Mouse (Mus musculus): Measurements from ENCODE around the gene Abcb10. TPM values are rescaled to one million over a fixed set of nuclear protein-coding genes. Genes with fewer than 3 reads are reported as not detected.

The Abcb10 gene
- polyA plus RNA-seq, 1 experiment from 2014 or later, result 19.9 TPM

DNA sequence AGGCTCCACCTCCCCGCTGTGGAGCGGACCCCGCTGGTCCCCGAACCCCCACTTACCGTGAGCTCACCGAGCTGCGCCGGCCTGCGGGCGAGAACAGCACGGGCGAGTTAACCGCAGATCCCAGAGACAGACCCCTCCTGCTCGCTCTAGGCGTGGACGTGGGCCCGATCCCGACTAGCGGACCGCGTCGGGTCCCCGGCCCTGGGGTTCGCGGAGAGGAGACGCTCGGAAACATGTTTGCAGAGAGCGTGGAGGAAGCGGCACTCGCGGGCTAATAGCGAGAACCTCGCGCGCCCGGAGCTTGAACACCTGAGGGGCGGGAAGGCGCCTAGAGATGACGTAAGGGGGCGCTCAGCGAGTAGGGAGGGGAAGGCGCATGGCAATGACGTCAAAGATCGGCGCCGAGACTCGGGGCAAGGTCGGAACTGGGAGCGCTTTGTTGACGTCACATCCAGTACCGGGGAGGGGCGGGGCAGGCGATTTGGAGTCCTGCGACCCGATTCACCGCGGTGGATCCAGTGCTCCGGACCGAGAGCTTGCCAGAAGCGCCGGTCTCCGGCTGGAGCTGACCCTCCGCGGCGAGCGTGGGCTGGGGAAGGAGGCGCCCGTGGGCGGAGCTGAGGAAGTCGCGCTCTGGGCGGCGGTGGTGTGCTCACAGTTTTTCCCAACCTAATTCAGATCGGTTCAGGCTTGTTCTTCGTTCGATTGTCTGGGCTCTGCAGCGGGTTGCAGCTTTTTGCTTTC is 33.8 kb downstream of the Abcb10 start, which contains the start of gene Nup133:
Gene Nup133, minus strand, starts transcription at position 324 of the 744 bp plus-strand sequence.
- H3K9ac ChIP-seq, result peak within 1 kb of the TSS; percentile 78
- WGBS, result under 1% methylated on average over 77 of the region's 77 CpGs
- peak; percentile 89 for ATAC-seq (ENCODE audit: low FRiP score, low read depth)

DNA sequence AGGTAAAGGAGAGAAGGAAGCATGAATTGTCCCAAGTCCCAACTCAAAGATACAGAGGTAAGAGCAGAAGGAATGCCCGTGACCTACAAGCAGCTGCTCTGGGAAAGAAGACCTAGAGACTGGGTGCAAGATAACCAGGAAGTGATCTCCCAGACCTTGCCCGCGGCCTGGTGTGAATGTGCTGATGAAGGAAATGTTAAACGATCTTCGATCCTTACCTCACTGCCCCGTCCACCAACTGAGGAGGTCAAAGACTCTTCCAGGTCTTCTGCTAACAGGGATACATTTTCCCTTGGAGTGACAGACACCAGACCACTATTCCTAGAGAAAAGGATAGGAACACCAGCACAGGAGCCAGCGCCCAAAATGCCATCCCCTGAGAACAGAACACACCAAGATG is 53.9 kb downstream of the Abcb10 start:
- no peak overlapping the region for H3K9ac ChIP-seq
- ATAC-seq (ENCODE audit: low FRiP score, low read depth), result no peak
- no peaks in the 10 kb centered on the region for H3K27me3 ChIP-seq (replicated peaks)
- H3K4me3 ChIP-seq, result no peak overlapping the region
- WGBS, result 97% methylated on average over 7 of the region's 7 CpGs
- H3K4me2 ChIP-seq (replicated peaks), result no peak overlapping the region
- H3K27ac ChIP-seq, result no peak overlapping the region
- H3K4me1 ChIP-seq, result no peaks in the 10 kb centered on the region
- no peaks in the 10 kb centered on the region for H3K9me3 ChIP-seq
- H3K36me3 ChIP-seq, result peaks cover 72% of the 10 kb centered on the region

More for the DNA sequence above, 33.8 kb downstream of the Abcb10 start, which contains the start of gene Nup133:
- H3K36me3 ChIP-seq, result peaks cover 22% of the 10 kb centered on the region
- H3K4me2 ChIP-seq (replicated peaks), result peak within 1 kb of the TSS; percentile 98
- no peaks in the 10 kb centered on the region for H3K9me3 ChIP-seq
- H3K27me3 ChIP-seq (replicated peaks), result no peaks in the 10 kb centered on the region
- peak within 1 kb of the TSS; percentile 98 for H3K4me3 ChIP-seq
- H3K4me1 ChIP-seq, result peaks cover 12% of the 10 kb centered on the region
- 0 out of 2 replicates have a peak within 1 kb of the TSS, but pooled peaks have one; percentile 8 for H3K27ac ChIP-seq

DNA sequence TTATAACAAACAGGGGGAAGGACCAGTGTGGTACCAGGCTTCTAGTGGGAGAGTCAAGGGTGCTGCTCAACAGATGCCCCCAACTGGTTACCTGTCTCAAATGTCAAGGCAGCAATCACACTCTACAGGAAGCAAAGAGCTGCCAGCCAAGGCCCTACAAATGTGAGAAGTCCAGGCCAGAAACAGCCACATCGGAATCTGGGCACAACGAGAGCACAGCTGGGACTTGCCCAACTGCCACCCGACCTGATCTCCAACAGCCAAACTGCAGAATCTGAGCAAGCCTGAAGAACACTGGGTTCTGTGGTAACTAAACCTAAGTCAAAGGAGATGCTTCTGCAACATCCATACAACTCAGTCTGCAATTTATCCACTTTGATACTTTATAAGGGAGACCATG is 57.3 kb downstream of the Abcb10 start:
- Histone ChIP-seq H3K27me3 (replicated peaks) (no peaks in the 10 kb centered on the region), H3K36me3 (peaks cover 84% of the 10 kb centered on the region), H3K9me3 (no peaks in the 10 kb centered on the region), H3K4me2 (replicated peaks) (no peak overlapping the region), H3K27ac (no peak overlapping the region), H3K9ac (no peak overlapping the region), H3K4me3 (no peak overlapping the region), H3K4me1 (no peaks in the 10 kb centered on the region)
- 96% methylated on average over 3 of the region's 3 CpGs for WGBS
- no peak for ATAC-seq (ENCODE audit: low FRiP score, low read depth)

DNA sequence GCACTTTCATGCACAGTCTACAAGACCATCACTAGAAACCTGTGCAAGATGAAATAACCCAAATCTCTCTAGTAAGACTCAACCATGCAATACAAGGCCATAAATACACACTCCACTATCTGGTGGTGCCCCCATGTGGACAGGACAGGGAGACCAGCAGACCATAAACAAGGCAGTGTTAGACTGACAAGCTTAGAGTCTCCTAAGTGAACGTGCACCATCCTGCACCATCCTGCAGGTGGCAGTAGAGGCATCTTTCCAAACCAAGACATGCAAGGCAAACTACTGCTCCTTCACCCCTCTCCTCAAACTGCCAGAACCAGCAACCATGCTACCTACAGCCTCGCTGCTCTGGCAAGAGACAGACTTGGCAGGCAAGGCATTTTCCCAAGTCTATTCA is 58.2 kb downstream of the Abcb10 start:
- H3K4me1 ChIP-seq, result no peaks in the 10 kb centered on the region
- H3K9ac ChIP-seq, result no peak overlapping the region
- no peak overlapping the region for H3K4me2 ChIP-seq (replicated peaks)
- no peak overlapping the region for H3K27ac ChIP-seq
- peaks cover 84% of the 10 kb centered on the region for H3K36me3 ChIP-seq
- H3K9me3 ChIP-seq, result no peaks in the 10 kb centered on the region
- H3K4me3 ChIP-seq, result no peak overlapping the region
- 20% methylated on average over 2 of the region's 2 CpGs for WGBS
- ATAC-seq (ENCODE audit: low FRiP score, low read depth), result 0 out of 2 replicates have a peak, but pooled peaks have one; percentile 21
- H3K27me3 ChIP-seq (replicated peaks), result no peaks in the 10 kb centered on the region

DNA sequence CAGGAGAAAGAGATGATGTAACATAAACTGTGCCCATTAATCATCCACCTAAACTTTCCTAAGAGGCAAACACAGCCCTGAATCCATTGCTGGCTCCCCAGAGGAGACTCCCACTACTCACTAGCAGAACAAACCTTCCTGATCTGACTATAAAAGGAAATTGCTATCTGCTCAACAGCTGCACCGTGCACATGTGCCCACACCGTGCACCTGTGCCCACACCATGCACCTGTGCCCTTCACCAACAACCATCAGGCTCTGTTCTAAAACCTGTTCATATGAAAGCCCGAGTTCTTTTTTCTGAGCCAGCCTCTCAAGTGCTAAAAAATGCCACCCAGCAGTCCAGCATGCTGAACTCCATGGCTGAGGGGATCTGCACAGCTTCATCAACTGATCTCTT is 68.3 kb downstream of the Abcb10 start:
- ATAC-seq (ENCODE audit: low FRiP score, low read depth), result no peak
- Histone ChIP-seq H3K4me3 (no peak overlapping the region), H3K27me3 (replicated peaks) (no peaks in the 10 kb centered on the region), H3K9me3 (no peaks in the 10 kb centered on the region), H3K4me1 (no peaks in the 10 kb centered on the region), H3K36me3 (peaks cover 89% of the 10 kb centered on the region), H3K4me2 (replicated peaks) (no peak overlapping the region), H3K9ac (no peak overlapping the region), H3K27ac (no peak overlapping the region)
- 95% methylated on average over 3 of the region's 3 CpGs for WGBS

DNA sequence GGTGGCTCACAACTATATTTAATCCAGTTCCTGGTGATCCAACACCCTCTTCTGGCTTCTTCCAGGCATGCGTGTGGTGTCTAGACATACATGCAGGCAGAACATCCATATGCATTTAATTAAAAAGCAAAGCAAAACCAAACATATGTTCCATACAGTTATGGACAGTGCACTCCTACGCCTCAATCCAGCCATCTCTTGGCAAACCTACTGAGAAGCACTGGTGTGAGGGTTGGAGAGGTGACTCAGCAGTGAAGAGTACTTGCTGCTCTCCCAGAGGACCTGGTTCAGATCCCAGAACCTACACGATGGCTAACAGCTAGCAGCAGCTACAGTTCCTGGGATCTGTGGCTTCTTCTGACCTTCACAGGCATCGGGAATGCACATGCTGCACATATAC is 70.7 kb downstream of the Abcb10 start:
- Histone ChIP-seq H3K4me2 (replicated peaks) (no peak overlapping the region), H3K9ac (no peak overlapping the region), H3K36me3 (peaks cover 81% of the 10 kb centered on the region), H3K4me3 (no peak overlapping the region), H3K4me1 (no peaks in the 10 kb centered on the region), H3K27me3 (replicated peaks) (no peaks in the 10 kb centered on the region), H3K9me3 (no peaks in the 10 kb centered on the region), H3K27ac (no peak overlapping the region)
- WGBS, result 94% methylated on average over 4 of the region's 4 CpGs
- no peak for ATAC-seq (ENCODE audit: low FRiP score, low read depth)

DNA sequence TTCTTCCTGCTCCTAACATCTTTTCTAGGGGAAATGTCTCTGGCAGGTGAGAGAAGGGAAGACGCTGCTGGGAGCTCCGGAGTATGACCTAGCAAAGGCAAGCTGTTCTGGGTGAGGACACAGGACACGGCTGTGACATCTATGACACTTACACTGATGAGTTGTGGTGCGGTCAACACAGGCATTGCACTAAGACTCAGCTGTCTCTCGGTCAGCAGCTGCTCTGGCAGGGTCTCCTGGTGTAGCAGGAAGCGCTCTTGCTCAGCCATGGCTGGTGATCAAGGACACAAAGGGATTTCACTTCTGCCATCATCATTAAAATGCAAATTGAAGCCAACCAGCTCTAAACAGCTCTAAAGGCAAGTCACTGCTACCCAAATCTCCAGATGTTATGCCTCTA is 75.3 kb downstream of the Abcb10 start:
- Histone ChIP-seq H3K4me3 (no peak overlapping the region), H3K27ac (no peak overlapping the region), H3K9ac (no peak overlapping the region), H3K4me1 (no peaks in the 10 kb centered on the region), H3K4me2 (replicated peaks) (no peak overlapping the region), H3K27me3 (replicated peaks) (no peaks in the 10 kb centered on the region), H3K36me3 (peaks cover 79% of the 10 kb centered on the region), H3K9me3 (no peaks in the 10 kb centered on the region)
- 89% methylated on average over 6 of the region's 6 CpGs for WGBS
- ATAC-seq (ENCODE audit: low FRiP score, low read depth), result no peak

DNA sequence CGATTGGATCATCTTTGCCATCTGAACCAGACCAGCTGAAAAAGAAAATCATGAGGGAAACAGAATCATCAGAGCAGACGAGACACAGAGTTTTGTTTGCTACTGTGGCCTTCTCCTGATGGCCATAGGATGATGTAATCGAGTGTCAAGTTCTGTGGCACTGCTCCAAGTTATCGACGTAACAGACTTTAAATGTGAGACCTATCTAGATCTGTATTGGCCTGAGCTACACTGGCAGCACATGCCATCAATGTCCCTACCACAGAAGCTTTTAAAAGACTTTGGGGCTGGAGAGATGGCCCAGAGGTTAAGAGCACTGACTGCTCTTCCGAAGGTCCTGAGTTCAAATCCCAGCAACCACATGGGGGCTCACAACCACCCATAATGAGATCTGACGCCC is 80.3 kb downstream of the Abcb10 start:
- 89% methylated on average over 7 of the region's 7 CpGs for WGBS
- H3K27me3 ChIP-seq (replicated peaks), result no peaks in the 10 kb centered on the region
- ATAC-seq (ENCODE audit: low FRiP score, low read depth), result no peak
- H3K36me3 ChIP-seq, result peaks cover 70% of the 10 kb centered on the region
- no peaks in the 10 kb centered on the region for H3K9me3 ChIP-seq
- H3K4me2 ChIP-seq (replicated peaks), result no peak overlapping the region
- no peak overlapping the region for H3K4me3 ChIP-seq
- no peak overlapping the region for H3K27ac ChIP-seq
- no peak overlapping the region for H3K9ac ChIP-seq
- no peaks in the 10 kb centered on the region for H3K4me1 ChIP-seq

MicroRNA genes within 50 kb of the gene (microRNA counts, 519-probe panel; counts per million panel counts)
- microRNA mmu-miR-1967, result 342 counts per million, percentile 67 among the panel's probes with 10 or more counts

Small RNA genes lying within 50 kb of the gene (microRNA-seq; reads per million reads assigned to microRNA genes)
- not detected for gene Mir1967

Other genes starting within 250 kb of the Abcb10 start
- gene Rab4a, start 177.1 kb downstream of the Abcb10 start, polyA plus RNA-seq (2016; fragmentation: Nextera tagmentation; extraction: Ambion mirVana), result 73.0 and 74.2 TPM in 2 replicates
- 8.2 and 8.5 TPM in 2 replicates for gene Ccsap, start 122.9 kb downstream of the Abcb10 start, polyA plus RNA-seq (2016; fragmentation: Nextera tagmentation; extraction: Ambion mirVana)
- gene Acta1, start 88.4 kb downstream of the Abcb10 start, polyA plus RNA-seq (2016; fragmentation: Nextera tagmentation; extraction: Ambion mirVana), result 56.3 and 78.1 TPM in 2 replicates
- gene Nup133, start 33.9 kb downstream of the Abcb10 start, polyA plus RNA-seq (2016; fragmentation: Nextera tagmentation; extraction: Ambion mirVana), result 38.5 and 39.8 TPM in 2 replicates
- 34.6 and 35.1 TPM in 2 replicates for gene Taf5l, start 38.3 kb upstream of the Abcb10 start, polyA plus RNA-seq (2016; fragmentation: Nextera tagmentation; extraction: Ambion mirVana)
- gene Urb2, start 38.4 kb upstream of the Abcb10 start, polyA plus RNA-seq (2016; fragmentation: Nextera tagmentation; extraction: Ambion mirVana), result 5.0 and 5.5 TPM in 2 replicates
- 91.1 and 93.8 TPM in 2 replicates for gene Galnt2, start 248.3 kb upstream of the Abcb10 start, polyA plus RNA-seq (2016; fragmentation: Nextera tagmentation; extraction: Ambion mirVana)